Mouse (Mus musculus) ES-E14 (cell line): ENCODE data around the gene 6430628N08Rik. TPM values are rescaled to one million over a fixed set of nuclear protein-coding genes. Genes with fewer than 3 reads are reported as not detected.

Experiments
- DNase-seq: peaks from one replicate; pipeline ENCODE4 v3.0.0-alpha.2; 2013; ENCODE audit warnings: low read depth, low spot score
- H3K27ac ChIP-seq: 2 replicates; pipeline ENCODE4 v1.5.1; 2012; ENCODE audit warnings: low read depth, mild to moderate bottlenecking, low read length, moderate library complexity, mixed read lengths; ENCODE audit not compliant: poor library complexity, insufficient read depth, severe bottlenecking
- H3K36me3 ChIP-seq: 2 replicates; pipeline ENCODE4 v1.6.1; 2012; ENCODE audit warnings: mild to moderate bottlenecking, low read length, moderate library complexity, mixed read lengths; ENCODE audit not compliant: control insufficient read depth, poor library complexity, insufficient read depth, severe bottlenecking
- H3K4me1 ChIP-seq, 2 experiments: fragments of 150-350 bp in 1 of 2; sonication (generic) in 1 of 2; 2 replicates each; pipeline ENCODE4 v1.6.1; 2012; ENCODE audit warnings: low read length in 2 of 2, mild to moderate bottlenecking in 1 of 2, mixed read lengths in 1 of 2; ENCODE audit not compliant: control insufficient read depth in 2 of 2, insufficient read depth in 2 of 2, poor library complexity in 1 of 2
- H3K4me3 ChIP-seq, 2 experiments: fragments of 150-350 bp in 1 of 2; sonication (generic) in 1 of 2; 2 replicates each; pipeline ENCODE4 v1.5.1; 2012; ENCODE audit warnings: low read length in 2 of 2, low read depth in 1 of 2, mild to moderate bottlenecking in 1 of 2, mixed read lengths in 1 of 2; ENCODE audit not compliant: insufficient read depth in 1 of 2, poor library complexity in 1 of 2, severe bottlenecking in 1 of 2
- H3K9ac ChIP-seq: 2 replicates; pipeline ENCODE4 v1.6.1; 2012; ENCODE audit warnings: low read depth, mild to moderate bottlenecking, low read length, mixed read lengths; ENCODE audit not compliant: poor library complexity, insufficient read depth, severe bottlenecking
- H3K9me3 ChIP-seq: fragments of 150-350 bp; sonication (generic); 2 replicates; pipeline ENCODE4 v1.6.1; 2012; ENCODE audit warnings: low read depth, mild to moderate bottlenecking, low read length; ENCODE audit not compliant: control insufficient read depth, insufficient read depth
- CHD2 ChIP-seq: IDR thresholded peaks from 2 replicates; pipeline ENCODE4 v1.6.1; 2014; ENCODE audit warnings: mild to moderate bottlenecking, low read depth, low read length, inconsistent platforms
- HCFC1 ChIP-seq: IDR thresholded peaks from 2 replicates; pipeline ENCODE4 v1.6.1; 2012; ENCODE audit warnings: low read length, inconsistent platforms, borderline replicate concordance; ENCODE audit not compliant: insufficient read depth
- MAFK ChIP-seq: IDR thresholded peaks from 2 replicates; pipeline ENCODE4 v1.6.1; 2014; ENCODE audit warnings: mild to moderate bottlenecking, low read depth, low read length, inconsistent platforms; ENCODE audit not compliant: insufficient read depth
- ZC3H11A ChIP-seq: IDR thresholded peaks from 2 replicates; pipeline ENCODE4 v1.6.1; 2012; ENCODE audit warnings: low read depth, mild to moderate bottlenecking, inconsistent platforms, low read length, borderline replicate concordance
- ZNF384 ChIP-seq: IDR thresholded peaks from 2 replicates; pipeline ENCODE4 v1.6.1; 2012; ENCODE audit warnings: low read depth, low read length, inconsistent platforms
- in situ Hi-C, 2 experiments: fragments of 600-800 bp; cut with MboI; formaldehyde crosslinking; loops; one replicate each; pipeline ENCODE4 v1.15.1; 2025; ENCODE audit warnings: low sequenced_read_pairs in 2 of 2, inconsistent platforms in 1 of 2; ENCODE audit not compliant: unreplicated experiment in 2 of 2
- total RNA-seq: library from RNA; depleted of rRNA; stranded (reverse); fragments of 300-350 nt; gene quantifications from 2 replicates; pipeline ENCODE4 v1.2.3, GENCODE M21; 2012

6430628N08Rik gene
- total RNA-seq, 1 experiment, result not detected

DNA sequence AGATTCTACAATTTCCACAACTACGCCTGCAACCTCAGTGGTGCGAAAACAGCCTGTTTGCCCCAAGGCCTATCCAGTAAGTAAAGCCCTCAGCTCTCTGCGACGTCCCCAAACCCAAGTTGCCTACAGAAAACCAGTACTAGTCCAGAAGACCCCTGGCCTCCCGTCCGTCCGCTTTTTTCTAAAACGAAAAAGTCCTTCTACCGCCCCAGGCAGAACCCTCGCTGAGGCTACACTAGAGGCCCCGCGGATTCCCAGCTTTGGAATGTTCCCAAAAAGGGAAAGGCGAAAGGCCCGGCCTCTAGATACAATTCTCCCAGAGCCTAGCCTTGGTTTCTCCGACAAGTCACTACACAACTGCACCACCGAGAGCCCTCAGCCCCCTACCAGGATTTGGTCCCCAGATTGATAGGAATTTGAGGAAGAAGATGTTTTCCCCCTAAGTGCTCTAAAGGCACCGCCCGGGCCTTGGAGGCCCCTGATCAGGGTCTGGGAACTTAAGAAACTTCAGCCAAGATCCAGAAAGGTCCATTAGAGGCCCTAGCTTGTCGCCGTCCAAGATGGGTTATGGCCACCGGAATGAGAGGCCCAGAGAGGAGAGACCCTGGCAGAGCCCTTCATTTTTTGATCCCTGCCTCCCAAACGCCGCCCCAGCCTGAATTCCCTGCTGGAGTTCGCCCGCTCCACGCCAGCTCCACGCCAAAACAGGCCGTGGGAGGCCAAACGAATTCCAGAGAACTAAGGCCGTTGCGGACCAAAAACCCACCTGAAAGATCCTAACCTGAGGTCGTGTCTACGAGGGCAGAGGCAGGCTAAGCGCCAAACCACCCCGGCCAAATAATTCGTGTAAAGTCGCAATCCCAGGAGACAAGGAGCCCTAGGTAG is 48.1 kb downstream of the 6430628N08Rik start:
- Histone ChIP-seq H3K9ac (no peak overlapping the region), H3K4me3 (peak overlapping the region; percentile 68 to 72; a peak in 1 of 4 replicates), H3K9me3 (no peaks in the 10 kb centered on the region), H3K27ac (no peak overlapping the region), H3K36me3 (no peaks in the 10 kb centered on the region), H3K4me1 (peaks cover 0 to 8% of the 10 kb centered on the region in 2 experiments; a peak in 1 of 4 replicates)
- in situ Hi-C loops, result loop anchor here (10.0 to 25.0 kb wide), 3 partner anchors 876 to 1034 kb away; partner anchors contain the start of genes Foxd2 (in 2 of the 2) and Tal1 (in 2 of the 2)
- TF ChIP-seq ZNF384, result no peak
- no peak for TF ChIP-seq CHD2
- TF ChIP-seq MAFK, result no peak
- TF ChIP-seq HCFC1, result no peak
- TF ChIP-seq ZC3H11A, result no peak
- DNase-seq, result no peak

DNA sequence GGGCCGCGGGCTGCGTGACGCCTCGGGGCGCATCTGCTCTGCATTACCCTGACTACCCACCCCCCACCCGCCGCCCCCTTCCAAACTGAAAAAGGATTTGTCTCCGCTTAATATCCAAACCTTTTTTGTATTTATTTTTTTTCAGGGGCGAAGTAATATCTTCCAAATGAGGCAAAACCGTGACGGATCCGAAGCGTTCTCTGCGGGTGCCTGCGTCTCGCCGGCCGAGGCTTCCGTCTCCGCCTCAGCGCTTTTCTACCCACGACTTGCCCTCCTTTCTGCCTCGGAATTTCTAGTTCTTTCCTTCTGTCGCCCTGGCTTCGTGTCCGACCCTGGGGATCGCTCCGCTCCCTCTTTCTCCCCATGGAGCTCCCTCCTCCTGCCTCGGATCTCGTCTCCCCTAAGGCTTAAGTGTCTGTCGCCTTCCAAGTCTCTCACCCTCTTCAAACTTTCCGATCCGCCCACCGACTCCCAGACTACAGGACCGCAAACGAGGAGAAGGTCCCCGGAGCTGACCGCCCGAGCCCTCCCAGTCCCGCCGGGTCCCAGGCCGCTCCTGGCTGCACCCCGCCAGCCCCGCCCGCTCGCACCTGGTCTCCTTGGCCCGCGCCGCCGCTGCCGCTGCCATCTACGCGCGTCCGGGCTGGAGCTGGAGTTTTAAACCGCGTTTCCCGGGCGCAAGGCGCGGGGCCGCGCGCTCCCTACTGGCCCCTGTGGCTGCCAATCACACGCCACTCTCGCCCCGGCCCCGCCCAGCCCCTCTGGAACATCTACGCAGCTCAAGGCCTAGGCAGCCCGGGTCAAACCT is 49.0 kb downstream of the 6430628N08Rik start, which contains the start of gene Dmbx1:
Gene Dmbx1 (minus strand): TSS at position 632 of the 808 bp plus-strand sequence.
- TF ChIP-seq CHD2 (peak; percentile 54; the same call in 1 of the 2 replicates), MAFK (no peak), ZC3H11A (no peak)
- peak within 1 kb of the TSS; percentile 68 to 72 for H3K4me3 ChIP-seq
- peaks cover 0 to 10% of the 10 kb centered on the region in 2 experiments; a peak in 1 of 4 replicates for H3K4me1 ChIP-seq
- in situ Hi-C loops, result loop anchor here (10.0 to 25.0 kb wide), 3 partner anchors 877 to 1035 kb away; partner anchors contain the start of genes Foxd2 (in 2 of the 2) and Tal1 (in 2 of the 2)
- H3K27ac ChIP-seq, result no peak within 1 kb of the TSS
- no peaks in the 10 kb centered on the region for H3K9me3 ChIP-seq
- peak; percentile 65 for DNase-seq
- peak within 1 kb of the TSS; percentile 63 for H3K9ac ChIP-seq
- no peaks in the 10 kb centered on the region for H3K36me3 ChIP-seq

DNA sequence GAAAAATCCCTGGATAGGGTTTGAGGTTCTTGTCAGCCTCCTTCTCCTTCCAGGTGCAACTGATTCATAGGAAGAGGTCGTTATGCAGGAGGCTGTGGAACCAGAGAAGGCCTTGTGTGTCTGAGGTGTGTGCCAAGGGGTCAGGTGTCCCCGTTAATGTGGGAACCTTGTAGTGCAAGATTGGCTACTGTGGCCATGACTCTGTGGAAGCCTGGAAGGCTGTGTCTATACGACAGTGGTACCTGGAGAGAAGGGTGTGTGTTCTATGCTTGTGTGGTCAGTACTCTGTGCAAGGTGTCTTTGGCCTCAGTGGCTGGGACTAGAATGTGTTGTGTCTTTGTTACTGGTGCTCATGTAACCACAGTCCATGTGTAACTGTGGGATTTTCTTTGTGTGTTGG is 50.2 kb downstream of the 6430628N08Rik start:
- DNase-seq, result no peak
- H3K27ac ChIP-seq, result no peak overlapping the region
- no peak overlapping the region for H3K9ac ChIP-seq
- H3K36me3 ChIP-seq, result no peaks in the 10 kb centered on the region
- H3K9me3 ChIP-seq, result no peaks in the 10 kb centered on the region
- TF ChIP-seq ZC3H11A, result no peak
- no peak for TF ChIP-seq CHD2
- TF ChIP-seq MAFK, result no peak
- no peak for TF ChIP-seq ZNF384
- TF ChIP-seq HCFC1, result no peak
- in situ Hi-C loops, result loop anchor here (25.0 kb wide), 2 partner anchors 878 to 1028 kb away; partner anchors contain the start of genes Tal1 (in 2 of the 2) and Foxd2 (in 1 of the 2)
- no peak overlapping the region for H3K4me3 ChIP-seq
- peaks cover 0 to 10% of the 10 kb centered on the region in 2 experiments; a peak in 1 of 4 replicates for H3K4me1 ChIP-seq

DNA sequence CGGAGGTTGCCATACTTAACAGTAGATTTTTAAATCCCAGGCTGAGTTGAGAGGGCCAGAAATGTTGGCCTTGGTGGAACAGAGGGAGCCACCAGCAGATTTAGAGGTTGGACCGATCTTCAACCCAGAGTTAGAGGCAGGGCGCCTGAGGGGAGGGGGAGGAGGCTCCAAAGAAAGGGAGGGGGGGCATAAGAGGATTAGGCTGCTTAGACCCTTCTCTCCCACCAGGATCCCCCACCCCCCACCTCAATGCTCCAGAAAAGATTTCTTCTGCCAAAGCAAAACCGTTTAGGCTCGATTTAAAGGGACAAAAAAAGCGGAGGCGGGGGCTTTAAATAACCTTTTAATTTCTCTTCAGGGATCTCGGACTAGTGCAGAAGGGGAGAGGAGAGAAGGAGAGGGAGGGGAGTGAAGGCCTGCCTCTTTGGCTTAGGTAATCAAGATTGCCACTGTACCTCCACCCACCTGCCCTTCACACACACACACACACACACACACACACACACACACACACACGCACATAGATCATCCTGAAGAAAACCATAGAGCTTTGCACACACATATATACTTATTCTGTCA is 50.9 kb downstream of the 6430628N08Rik start:
- H3K36me3 ChIP-seq, result no peaks in the 10 kb centered on the region
- H3K4me3 ChIP-seq, result no peak overlapping the region
- H3K9me3 ChIP-seq, result no peaks in the 10 kb centered on the region
- in situ Hi-C loops, result loop anchor here (25.0 kb wide), 2 partner anchors 879 to 1029 kb away; partner anchors contain the start of genes Tal1 (in 2 of the 2) and Foxd2 (in 1 of the 2)
- H3K27ac ChIP-seq, result no peak overlapping the region
- no peak overlapping the region for H3K9ac ChIP-seq
- DNase-seq, result no peak
- no peak for TF ChIP-seq CHD2
- H3K4me1 ChIP-seq, result peaks cover 0 to 10% of the 10 kb centered on the region in 2 experiments; a peak in 1 of 4 replicates
